In the genomic region with DNA sequence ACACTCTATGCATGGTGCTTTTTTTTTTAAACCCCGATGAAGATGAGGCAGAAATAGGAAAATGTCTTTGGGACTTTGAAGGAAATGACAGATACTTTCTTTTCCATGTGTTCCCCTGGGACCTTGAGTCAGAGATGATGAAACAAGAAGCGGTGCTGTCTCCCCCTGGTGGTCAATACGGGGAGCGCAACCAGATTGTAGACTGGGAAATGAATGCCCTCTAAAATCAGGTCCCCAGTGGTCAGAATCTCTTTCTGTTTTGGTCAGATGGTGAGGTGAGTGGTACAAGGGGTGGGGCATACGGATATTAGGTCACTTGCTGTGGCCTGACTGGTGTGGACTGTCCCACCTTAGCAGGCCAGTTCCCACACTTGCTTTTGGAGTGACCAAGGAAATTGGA, we compare ENCODE assay signal across 10 mouse cellular contexts. TPM values are rescaled to one million over a fixed set of nuclear protein-coding genes. Genes with fewer than 3 reads are reported as not detected.
DNase-seq lines count a peak whose midpoint lies in the region; ATAC-seq and TF ChIP-seq lines count a peak whose summit lies in the region.
"Had no signal": no experiment of that assay in that cellular context is flagged by ENCODE, and none has a peak within 500 bp of the region (broad histone marks: within the 10 kb centered on the region; RNA-seq: fewer than 3 reads in every experiment).

No protein-coding gene starts in this region.

- no peak overlapping the region for H3K27ac ChIP-seq in intestine, embryonic 14.5 days (ENCODE audit: low read depth)
- no peak overlapping the region for H3K27ac ChIP-seq in intestine, embryonic 16.5 days (ENCODE audit: low read length)
- no peak overlapping the region for H3K27ac ChIP-seq in heart, postnatal 0 days (ENCODE audit: low read depth)
- no peak overlapping the region for H3K27ac ChIP-seq in stomach, postnatal 0 days (replicated peaks)

- H3K36me3 ChIP-seq in intestine, embryonic 14.5 days (ENCODE audit: control insufficient read depth, insufficient read depth, low read length): no peaks in the 10 kb centered on the region
- H3K36me3 ChIP-seq in intestine, embryonic 16.5 days (ENCODE audit: control insufficient read depth, insufficient read depth, low read length): no peaks in the 10 kb centered on the region
- H3K36me3 ChIP-seq in heart, postnatal 0 days (replicated peaks; ENCODE audit: control insufficient read depth, insufficient read depth, low read length): no peaks in the 10 kb centered on the region
- no peaks in the 10 kb centered on the region for H3K36me3 ChIP-seq in stomach, postnatal 0 days (ENCODE audit: control insufficient read depth, insufficient read depth, low read length)

- no peak for TF ChIP-seq EP300 in heart, postnatal 0 days (IDR thresholded peaks at IDR 0.05; ENCODE audit: low read depth)
- no peak for TF ChIP-seq EP300 in stomach, postnatal 0 days (optimal IDR thresholded peaks at IDR 0.05)

- H3K27me3 ChIP-seq in intestine, embryonic 14.5 days (replicated peaks; ENCODE audit: control insufficient read depth, insufficient read depth, low read length): 0 out of 2 replicates have a peak, but pooled peaks cover 4% of the 10 kb centered on the region
- no peaks in the 10 kb centered on the region; the same call in 1 of the 2 replicates for H3K27me3 ChIP-seq in intestine, embryonic 16.5 days (replicated peaks; ENCODE audit: control insufficient read depth, insufficient read depth, low read length)
- no peaks in the 10 kb centered on the region for H3K27me3 ChIP-seq in heart, postnatal 0 days (ENCODE audit: control insufficient read depth, insufficient read depth, low read length)
- H3K27me3 ChIP-seq in stomach, postnatal 0 days (ENCODE audit: control insufficient read depth, insufficient read depth, low read length): no peaks in the 10 kb centered on the region; the same call in 1 of the 2 replicates

- H3K4me3 ChIP-seq in intestine, embryonic 14.5 days (ENCODE audit: low read depth, low read length): no peak overlapping the region
- no peak overlapping the region for H3K4me3 ChIP-seq in intestine, embryonic 16.5 days (ENCODE audit: low read length)
- no peak overlapping the region for H3K4me3 ChIP-seq in heart, postnatal 0 days (ENCODE audit: low read depth, low read length)
- no peak overlapping the region for H3K4me3 ChIP-seq in stomach, postnatal 0 days (ENCODE audit: low read depth, low read length)
- H3K4me3 ChIP-seq: erythroblast, embryonic 14.5 days had no signal

- no peaks in the 10 kb centered on the region for H3K4me1 ChIP-seq in intestine, embryonic 14.5 days (replicated peaks; ENCODE audit: control insufficient read depth, insufficient read depth, low read length)
- no peaks in the 10 kb centered on the region for H3K4me1 ChIP-seq in intestine, embryonic 16.5 days (ENCODE audit: control insufficient read depth, insufficient read depth, low read length)
- H3K4me1 ChIP-seq in heart, postnatal 0 days (ENCODE audit: control insufficient read depth, insufficient read depth): 0 out of 2 replicates have a peak, but pooled peaks cover 5% of the 10 kb centered on the region
- H3K4me1 ChIP-seq in stomach, postnatal 0 days (replicated peaks; ENCODE audit: control insufficient read depth, insufficient read depth): no peaks in the 10 kb centered on the region

- no peaks in the 10 kb centered on the region for H3K9me3 ChIP-seq in intestine, embryonic 14.5 days (ENCODE audit: control insufficient read depth, low read length)
- no peaks in the 10 kb centered on the region for H3K9me3 ChIP-seq in intestine, embryonic 16.5 days (ENCODE audit: control insufficient read depth, low read length)
- no peaks in the 10 kb centered on the region for H3K9me3 ChIP-seq in heart, postnatal 0 days (replicated peaks; ENCODE audit: control insufficient read depth, low read length)
- no peaks in the 10 kb centered on the region for H3K9me3 ChIP-seq in stomach, postnatal 0 days (ENCODE audit: control insufficient read depth, low read length)

- no peak for ATAC-seq in intestine, embryonic 14.5 days (replicated peaks; ENCODE audit: low FRiP score, low TSS enrichment, low read depth)
- ATAC-seq in intestine, embryonic 16.5 days: no peak
- ATAC-seq in heart, postnatal 0 days (ENCODE audit: insufficient read depth, low read depth): no peak
- no peak for ATAC-seq in stomach, postnatal 0 days (ENCODE audit: low FRiP score, low TSS enrichment)

- H3K9ac ChIP-seq in intestine, embryonic 14.5 days (ENCODE audit: low read length): no peak overlapping the region
- H3K9ac ChIP-seq in intestine, embryonic 16.5 days (ENCODE audit: low read depth, low read length): no peak overlapping the region
- no peak overlapping the region for H3K9ac ChIP-seq in heart, postnatal 0 days (replicated peaks; ENCODE audit: low read depth, low read length)
- no peak overlapping the region for H3K9ac ChIP-seq in stomach, postnatal 0 days (ENCODE audit: low read length)

- TF ChIP-seq CTCF in heart, postnatal 0 days (IDR thresholded peaks at IDR 0.05; ENCODE audit: low read depth): peak; percentile 90
- peak; percentile 95 for TF ChIP-seq CTCF in stomach, postnatal 0 days (IDR thresholded peaks at IDR 0.05; ENCODE audit: low read depth)

- no peak overlapping the region for H3K4me2 ChIP-seq in intestine, embryonic 14.5 days (ENCODE audit: low read length)
- no peak overlapping the region for H3K4me2 ChIP-seq in intestine, embryonic 16.5 days (ENCODE audit: low read depth, low read length)
- H3K4me2 ChIP-seq in heart, postnatal 0 days (ENCODE audit: low read depth, low read length): no peak overlapping the region
- H3K4me2 ChIP-seq in stomach, postnatal 0 days (replicated peaks; ENCODE audit: low read depth): no peak overlapping the region

- WGBS in intestine, embryonic 14.5 days: 5% methylated on average over 5 of the region's 5 CpGs
- 5% methylated on average over 5 of the region's 5 CpGs for WGBS in intestine, embryonic 16.5 days
- 2% methylated on average over 5 of the region's 5 CpGs for WGBS in heart, postnatal 0 days
- whole genome bisulfite sequencing in stomach, postnatal 0 days: 3% methylated on average over 5 of the region's 5 CpGs

- peak; percentile 88 for DNase-seq in intestine, embryonic 14.5 days (ENCODE audit: low spot score)
- DNase-seq in adrenal gland, adult 2 months: peak; percentile 77
- peak; percentile 80 for DNase-seq in embryo, embryonic 10 days (ENCODE audit: low spot score)
- peak; percentile 54 for DNase-seq in heart, postnatal 0 days (ENCODE audit: low spot score)
- peak; percentile 60 to 74 for DNase-seq in left cerebral cortex, adult 18-20 months (ENCODE audit: low spot score in 2 of 2)
- DNase-seq in monocyte, adult 2 months (ENCODE audit: low read depth in 1 of 2, low spot score in 2 of 2): peak; percentile 36 to 59
- DNase-seq in stomach, postnatal 0 days (ENCODE audit: low spot score): peak; percentile 68

RNA-seq across cellular contexts. Expression of gene Fahd2a, which starts 9.4 kb away (rescaled TPM):
- polyA plus RNA-seq in intestine, embryonic 14.5 days (2014; fragmentation: Nextera tagmentation; extraction: Ambion mirVana): 21.9 and 28.6 TPM in 2 replicates
- 24.8 and 27.8 TPM in 2 replicates for polyA plus RNA-seq in intestine, embryonic 16.5 days (2015; fragmentation: Nextera tagmentation; extraction: Ambion mirVana)
- 10 to 100 TPM; 33.3 to 43.0 TPM for total RNA-seq in adrenal gland, adult 2 months (2021)
- polyA plus RNA-seq in adrenal gland, adult 2 months (2012; rRNA removed): 26.9 and 28.6 TPM in 2 replicates
- 30.3 and 58.0 TPM in 2 replicates for total RNA-seq in heart, postnatal 0 days (2014; rRNA removed; ENCODE audit: low replicate concordance)
- polyA plus RNA-seq in heart, postnatal 0 days (2015; fragmentation: Nextera tagmentation; extraction: Ambion mirVana): 37.9 and 43.3 TPM in 2 replicates
- 10 to 100 TPM; 18.3 to 19.4 TPM for total RNA-seq in left cerebral cortex, adult 18-20 months (2021)
- 27.3 and 30.9 TPM in 2 replicates for polyA plus RNA-seq in stomach, postnatal 0 days (2015; fragmentation: Nextera tagmentation; extraction: Ambion mirVana)

RNA-seq across cellular contexts. Expression of gene Gpat2, which starts 28.8 kb away (rescaled TPM):
- 0.07 and 0.08 TPM in 2 replicates for polyA plus RNA-seq in intestine, embryonic 14.5 days (2014; fragmentation: Nextera tagmentation; extraction: Ambion mirVana)
- 0.09 and 0.12 TPM in 2 replicates for polyA plus RNA-seq in intestine, embryonic 16.5 days (2015; fragmentation: Nextera tagmentation; extraction: Ambion mirVana)
- under 1 TPM; 0.14 to 0.31 TPM for total RNA-seq in adrenal gland, adult 2 months (2021)
- 0.19 and 0.61 TPM in 2 replicates for polyA plus RNA-seq in adrenal gland, adult 2 months (2012; rRNA removed)
- 0.04 and 0.08 TPM in 2 replicates for total RNA-seq in heart, postnatal 0 days (2014; rRNA removed; ENCODE audit: low replicate concordance)
- 0.04 and 0.20 TPM in 2 replicates for polyA plus RNA-seq in heart, postnatal 0 days (2015; fragmentation: Nextera tagmentation; extraction: Ambion mirVana)
- under 1 TPM; 0.30 to 0.49 TPM for total RNA-seq in left cerebral cortex, adult 18-20 months (2021)
- polyA plus RNA-seq in stomach, postnatal 0 days (2015; fragmentation: Nextera tagmentation; extraction: Ambion mirVana): 0.34 TPM in 2 replicates
- polyA plus RNA-seq: stomach, embryonic 14.5 days had no signal
